Mouse (Mus musculus) kidney, postnatal 4 days (tissue): ENCODE results near the gene Bud31.
"Not testable (repeated sequence)": the region's sequence is repeated elsewhere in the genome, so short reads cannot be mapped to it uniquely, and the experiment has no call there.

Source experiments
- DNase-seq, 2 experiments: peaks; one replicate each; pipeline ENCODE4 v3.0.0; 2021; ENCODE audit warnings: mixed read lengths in 2 of 2

The Bud31 gene

DNA sequence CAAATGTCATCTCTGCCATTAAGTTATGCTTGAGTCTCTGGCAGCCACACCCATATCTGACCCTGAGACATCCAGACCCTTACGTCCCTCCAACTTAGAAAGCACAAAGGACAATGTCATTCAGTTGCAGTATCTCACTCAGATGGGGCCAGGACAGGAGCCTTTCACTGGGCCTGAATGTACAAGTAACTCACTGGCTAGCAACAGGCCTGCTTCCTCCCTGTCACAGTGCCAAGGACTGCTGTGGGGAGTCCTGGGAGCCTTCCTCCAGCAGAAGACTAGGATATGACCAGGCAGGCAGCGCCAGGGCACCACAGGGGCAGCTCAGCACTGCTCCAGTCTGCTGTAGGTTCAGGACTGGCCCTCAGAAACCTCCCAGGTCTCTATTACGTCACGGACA lies 11.0 kb upstream of the Bud31 start:
- peak; percentile 23 to 33 for DNase-seq

DNA sequence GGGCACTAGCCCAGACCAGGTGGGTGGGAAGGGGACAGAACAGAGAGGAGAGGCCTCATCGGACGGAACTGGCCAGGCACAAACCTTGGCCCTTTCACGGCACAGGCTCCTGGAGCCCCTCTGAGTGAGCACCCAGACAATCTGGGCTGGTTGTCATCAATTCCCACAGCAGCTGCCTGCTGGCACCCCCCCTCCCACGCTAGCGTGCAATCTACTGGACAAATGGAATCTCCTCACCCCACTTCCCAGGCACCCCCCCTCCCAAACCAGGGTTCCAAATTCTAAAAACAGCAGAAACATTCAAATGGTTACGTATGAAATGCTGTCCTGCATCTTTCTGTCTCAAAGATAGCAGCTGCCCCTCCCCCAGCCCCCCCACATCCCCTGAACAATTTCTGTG lies 10.4 kb upstream of the Bud31 start:
- not testable (repeated sequence) for DNase-seq

DNA sequence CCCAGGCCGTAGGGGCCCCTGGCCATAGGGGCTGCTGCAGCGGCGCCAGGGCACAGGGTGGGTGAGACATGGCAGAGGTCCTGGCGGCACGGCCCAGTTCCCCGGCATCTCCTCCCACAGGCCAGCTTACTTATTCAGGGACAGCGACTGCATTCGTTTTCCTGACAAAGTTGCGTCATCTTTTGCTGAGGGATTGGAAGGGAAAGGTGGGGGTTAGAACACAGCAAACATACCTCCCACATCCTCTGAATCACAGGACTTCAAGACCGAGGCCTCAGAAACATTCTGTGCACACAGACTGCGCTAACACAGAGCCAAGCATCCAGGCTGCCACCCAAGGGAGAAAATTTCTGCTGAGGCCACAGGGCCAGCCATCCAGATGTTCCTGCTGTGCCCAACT lies 10.0 kb upstream of the Bud31 start:
- peak in 1 of 2 experiments; percentile 20 for DNase-seq

DNA sequence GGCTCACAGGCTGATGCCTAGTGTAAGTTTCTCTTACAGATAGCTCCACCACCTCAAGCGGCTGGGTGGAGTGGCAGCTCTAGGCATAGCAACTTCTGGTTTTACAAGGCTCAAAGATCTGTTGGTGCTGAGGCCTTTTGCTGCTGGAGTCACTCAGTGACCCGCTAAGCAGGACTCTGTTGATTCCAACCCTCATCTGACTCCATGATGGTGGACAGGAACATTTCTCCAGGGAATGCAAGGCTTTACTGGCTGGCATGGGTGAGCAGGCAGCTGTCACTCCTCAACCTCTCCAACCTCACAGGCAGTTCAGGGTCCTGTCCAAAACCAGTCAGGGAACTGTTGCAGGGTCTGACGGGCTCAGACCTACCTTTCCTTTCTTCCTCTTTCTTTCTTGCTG lies 9.2 kb upstream of the Bud31 start:
- no peak for DNase-seq

DNA sequence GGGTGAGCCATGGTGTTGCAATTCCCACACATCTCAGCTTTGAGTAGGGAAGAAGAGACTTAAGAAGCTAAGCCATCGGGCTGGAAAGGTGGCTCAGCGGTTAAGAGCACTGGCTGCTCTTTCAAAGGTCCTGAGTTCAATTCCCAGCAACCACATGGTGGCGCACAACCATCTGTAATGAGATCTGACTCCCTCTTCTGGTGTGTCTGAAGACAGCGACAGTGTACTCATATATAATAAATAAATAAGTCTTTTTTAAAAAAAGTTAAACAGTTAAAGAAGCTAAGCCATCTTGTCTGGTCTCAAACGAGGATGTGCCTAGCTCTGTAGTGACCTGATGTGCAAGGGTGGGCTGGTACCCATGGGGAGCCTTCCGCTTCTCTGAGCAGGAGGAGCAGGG lies 6.9 kb upstream of the Bud31 start:
- DNase-seq: not testable (repeated sequence)

DNA sequence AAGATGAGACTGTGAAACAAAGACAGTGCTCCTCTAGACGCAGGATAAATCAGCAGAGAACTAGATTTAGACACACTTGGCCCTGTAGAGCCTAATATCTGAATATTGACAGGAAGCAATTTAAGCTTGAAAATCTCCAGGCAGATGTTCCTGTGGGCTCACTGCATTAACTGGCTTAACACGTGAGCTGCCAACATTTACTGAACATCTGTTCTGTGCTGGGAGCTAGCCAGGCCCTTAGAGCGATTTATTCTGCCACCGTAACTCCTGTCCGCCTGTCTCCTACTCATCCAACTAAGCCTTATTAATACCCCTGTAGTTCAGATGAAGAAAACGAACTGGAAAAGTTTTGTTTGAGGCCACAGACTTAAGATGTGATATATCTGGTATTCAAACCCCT lies 1.3 kb upstream of the Bud31 start:
- DNase-seq: no peak

DNA sequence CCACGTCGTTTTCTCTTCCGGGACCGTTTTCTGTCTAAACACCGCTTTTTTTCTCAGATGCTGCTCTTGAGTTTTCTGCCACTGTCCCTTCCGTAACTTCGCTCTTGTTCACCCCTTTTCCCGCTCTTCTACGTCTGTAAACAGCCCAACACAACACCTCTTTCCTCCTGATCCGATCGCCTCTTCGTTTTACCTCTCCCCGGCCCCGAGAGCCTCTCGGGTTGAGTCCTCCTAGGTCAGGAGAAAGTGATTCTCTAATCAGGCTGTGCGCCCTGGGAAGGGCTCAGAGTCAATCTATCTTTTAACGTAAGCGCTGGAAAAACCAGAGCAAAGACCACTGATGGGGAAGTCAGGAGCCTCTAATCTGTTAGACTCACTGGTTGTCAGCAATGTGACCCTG lies 449 bp downstream of the Bud31 start:
- DNase-seq: peak; percentile 28 to 42

DNA sequence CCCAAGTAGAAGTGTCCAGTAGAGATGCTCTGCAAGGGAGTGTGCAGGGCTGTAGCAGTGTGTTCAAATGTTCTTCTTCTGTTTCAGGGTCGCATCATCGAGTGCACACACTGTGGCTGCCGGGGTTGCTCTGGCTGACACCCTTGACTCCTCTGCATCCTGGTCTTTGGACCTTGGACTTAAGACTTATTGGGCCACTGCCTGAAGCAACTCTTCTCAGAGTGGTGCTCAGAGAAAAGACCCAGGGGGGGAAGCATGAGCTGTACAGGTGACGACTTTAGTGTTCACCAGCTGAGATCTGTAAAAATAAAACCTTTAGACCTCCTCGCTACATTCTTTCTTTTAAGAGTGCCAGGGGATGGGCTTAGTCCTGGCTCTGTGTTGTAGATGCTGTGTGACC lies 7.6 kb downstream of the Bud31 start:
- no peak for DNase-seq

DNA sequence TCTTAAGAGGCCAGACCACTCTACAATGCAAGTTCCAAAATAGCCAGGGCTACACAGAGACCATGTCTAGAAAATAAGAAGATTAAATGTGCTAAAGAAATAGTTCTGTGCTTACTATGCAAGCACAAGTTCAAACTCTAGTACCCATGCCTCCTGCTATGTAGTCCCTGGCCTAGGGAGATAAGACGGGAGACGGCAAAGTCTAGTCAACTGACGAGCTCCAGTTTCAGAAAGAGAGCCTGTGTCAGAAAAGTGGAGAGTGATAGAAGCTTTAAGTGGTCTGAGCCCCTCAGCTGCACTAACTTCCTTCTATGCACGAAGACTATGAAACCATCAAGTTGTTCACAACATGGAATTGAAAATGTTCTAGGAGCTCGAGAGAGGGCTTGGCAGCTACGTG lies 9.1 kb downstream of the Bud31 start:
- DNase-seq: no peak

DNA sequence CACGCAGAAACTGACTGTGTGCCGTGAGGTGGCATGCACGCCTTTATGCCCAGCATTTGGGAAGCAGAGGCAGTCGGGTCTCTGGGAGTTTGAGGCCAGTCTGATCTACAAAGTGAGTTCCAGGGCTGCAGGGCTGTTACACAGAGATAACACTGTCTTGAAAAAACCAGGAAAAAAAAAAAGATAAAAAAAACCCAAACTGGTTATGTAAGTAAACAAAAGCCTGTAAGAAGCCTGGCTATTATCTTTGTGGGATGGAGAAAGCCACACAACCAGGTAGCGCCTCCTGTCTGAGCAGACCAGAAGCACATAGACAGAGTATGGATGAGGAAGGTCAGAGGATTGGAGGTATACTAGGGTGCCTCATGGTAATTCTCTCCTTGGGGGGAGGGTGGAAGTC lies 12.5 kb downstream of the Bud31 start:
- DNase-seq: no peak

DNA sequence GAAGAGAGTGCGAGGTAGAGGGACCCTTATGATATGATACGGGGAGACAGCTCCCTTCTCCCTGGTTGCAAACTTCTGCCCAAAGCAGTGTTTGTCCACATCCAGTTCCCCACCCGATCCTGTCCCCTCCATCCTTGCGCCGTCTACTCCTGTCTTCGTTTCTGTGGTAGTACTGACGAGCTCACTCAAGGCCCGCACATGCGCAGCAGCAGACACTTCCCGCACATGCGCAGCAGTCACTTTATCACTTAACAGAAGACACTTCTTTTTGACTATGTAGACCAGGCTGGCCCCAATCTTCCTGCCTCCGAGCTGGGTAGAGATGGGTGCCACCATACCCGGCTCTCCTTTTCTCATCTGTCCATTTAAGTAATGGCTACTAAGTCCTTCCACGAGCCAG lies 21.2 kb downstream of the Bud31 start:
- no peak for DNase-seq

DNA sequence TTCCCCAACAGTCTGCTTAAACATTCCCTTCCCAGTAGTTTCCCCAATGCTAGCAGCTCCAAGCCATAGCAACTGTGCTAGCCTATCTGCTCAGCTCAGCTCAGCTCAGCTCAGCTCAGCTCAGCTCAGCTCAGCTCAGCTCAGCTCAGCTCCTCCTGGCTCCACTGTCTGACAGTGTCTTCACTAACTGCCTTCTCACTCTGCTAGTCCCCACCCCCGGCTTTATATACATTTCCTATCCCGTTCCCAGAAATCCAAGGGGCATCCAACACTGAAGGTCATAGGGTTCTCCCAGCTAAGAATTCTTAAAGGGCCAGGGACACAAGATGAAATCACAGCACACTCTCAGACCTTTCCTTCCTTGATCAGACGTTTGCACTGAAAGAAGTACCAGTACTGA lies 24.5 kb downstream of the Bud31 start:
- DNase-seq: no peak

DNA sequence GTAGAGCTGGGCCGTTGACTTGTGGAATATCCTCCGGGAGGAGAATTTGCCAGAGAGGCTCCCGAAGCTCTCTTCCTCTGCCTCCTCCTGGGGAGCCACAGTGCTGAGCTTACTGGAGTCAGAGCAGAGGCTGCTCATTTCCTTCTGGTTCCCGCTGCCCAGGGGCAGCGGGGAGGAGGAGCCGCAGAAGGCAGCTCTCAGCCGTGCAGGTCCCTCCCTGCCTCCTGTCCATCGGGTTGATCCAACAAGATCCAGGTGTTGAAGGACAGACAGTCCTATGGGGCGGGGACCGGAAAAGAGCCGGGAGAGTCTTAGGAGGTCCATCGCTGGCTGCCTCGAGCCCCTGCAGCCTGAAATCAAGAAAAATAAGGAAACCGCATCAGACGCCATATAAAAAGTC lies 25.0 kb downstream of the Bud31 start:
- no peak for DNase-seq

DNA sequence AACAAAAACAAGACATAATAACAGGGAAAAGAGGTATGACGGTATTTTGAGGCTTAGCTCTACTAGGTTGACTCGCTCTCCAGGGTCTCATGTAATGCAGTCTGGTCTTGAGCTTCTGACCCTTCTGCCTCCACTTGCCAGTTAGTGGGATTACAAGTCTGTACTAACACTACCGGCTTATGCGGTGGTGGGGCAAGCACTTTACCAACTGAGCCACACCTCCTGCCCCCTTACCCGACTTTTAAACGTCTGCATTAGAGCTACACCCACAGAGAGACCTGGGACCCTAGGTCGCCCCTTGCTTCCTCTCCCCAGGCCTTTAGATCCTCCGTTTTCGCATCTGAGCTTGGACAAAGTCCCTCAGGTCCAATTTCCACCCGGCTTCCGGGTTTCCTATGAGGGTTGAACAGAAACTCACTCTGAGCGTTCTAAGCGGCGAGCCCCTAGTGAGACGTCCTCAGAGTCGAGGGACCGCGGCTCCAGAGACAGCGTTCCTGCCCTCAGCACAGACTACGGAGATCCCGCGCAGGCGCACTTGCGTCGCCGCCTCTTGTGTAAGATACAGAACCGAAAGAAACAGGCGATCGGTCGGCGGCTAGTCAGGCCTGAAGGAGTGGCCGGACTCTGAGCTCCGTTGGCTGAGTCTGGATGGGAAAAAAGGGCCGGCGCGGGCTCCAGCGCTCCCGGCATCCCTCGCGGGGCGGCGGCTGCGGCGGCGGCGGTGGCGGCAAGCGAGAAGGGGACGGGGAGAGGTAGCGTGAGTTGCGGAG lies 26.6 kb downstream of the Bud31 start, which contains the start of the genes Ptcd1 and Cpsf4:
Ptcd1 (minus strand) TSS at position 573 of the 770 bp plus-strand sequence.
Cpsf4 (plus strand) TSS at position 678 of the 770 bp plus-strand sequence.
- DNase-seq: peak; percentile 99 to 100

DNA sequence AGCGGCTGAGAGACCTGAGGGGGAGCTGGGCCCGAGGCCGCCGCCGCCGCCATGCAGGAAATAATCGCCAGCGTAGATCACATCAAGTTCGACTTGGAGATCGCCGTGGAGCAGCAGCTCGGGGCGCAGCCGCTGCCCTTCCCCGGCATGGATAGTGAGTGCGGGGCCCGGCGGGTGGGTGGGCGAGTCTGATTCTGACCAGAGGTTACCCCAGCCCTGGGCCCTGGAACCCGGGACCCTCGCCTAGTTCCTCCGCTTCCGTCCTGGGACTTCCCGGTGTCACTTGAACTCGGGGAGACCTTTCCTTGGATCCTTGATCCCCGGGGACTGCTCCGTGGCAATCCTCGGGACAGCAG lies 27.1 kb downstream of the Bud31 start:
- no peak for DNase-seq

DNA sequence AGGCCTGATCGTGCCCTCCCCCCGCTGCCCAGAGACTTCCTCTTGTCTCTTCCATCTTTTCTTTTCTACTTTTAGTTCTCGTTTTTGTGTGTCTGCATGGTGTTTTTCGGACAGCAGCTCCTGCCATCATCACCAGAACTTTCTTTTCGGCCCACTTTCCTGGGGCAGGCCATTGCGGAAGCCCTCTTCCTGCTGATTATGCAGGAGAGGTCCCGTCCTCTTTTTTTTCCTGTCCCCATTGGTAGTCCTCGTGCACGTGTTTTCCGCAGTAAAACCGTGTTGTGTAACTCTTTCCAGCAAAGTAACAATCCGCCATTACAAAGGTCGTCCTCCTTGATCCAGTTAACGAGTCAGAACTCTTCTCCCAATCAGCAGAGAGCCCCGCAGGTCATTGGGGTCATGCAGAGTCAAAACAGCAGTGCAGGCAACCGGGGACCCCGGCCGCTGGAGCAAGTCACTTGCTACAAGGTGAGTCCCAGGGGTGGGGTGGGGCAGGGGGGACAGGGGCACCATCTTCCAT lies 38.4 kb downstream of the Bud31 start:
- no peak for DNase-seq

DNA sequence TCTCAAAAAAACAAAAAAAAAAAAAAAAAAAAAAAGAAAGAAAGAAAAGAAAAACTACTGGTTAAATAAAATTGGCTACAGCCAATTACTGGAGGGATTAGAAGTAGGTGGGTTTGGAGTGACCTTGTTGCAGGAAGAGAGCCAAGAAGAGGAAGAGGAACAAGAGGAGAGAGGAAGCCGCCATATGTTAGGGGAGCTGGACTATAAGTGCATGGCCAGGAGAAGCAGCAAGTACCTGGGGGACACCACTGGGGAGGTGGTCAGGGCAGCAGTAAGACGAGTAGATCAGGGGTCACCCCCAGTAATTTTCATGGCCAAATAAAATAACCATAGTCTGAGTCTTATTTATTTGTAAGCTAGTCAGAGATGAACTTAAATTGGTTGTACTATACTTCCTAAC lies 45.1 kb downstream of the Bud31 start:
- no peak for DNase-seq

DNA sequence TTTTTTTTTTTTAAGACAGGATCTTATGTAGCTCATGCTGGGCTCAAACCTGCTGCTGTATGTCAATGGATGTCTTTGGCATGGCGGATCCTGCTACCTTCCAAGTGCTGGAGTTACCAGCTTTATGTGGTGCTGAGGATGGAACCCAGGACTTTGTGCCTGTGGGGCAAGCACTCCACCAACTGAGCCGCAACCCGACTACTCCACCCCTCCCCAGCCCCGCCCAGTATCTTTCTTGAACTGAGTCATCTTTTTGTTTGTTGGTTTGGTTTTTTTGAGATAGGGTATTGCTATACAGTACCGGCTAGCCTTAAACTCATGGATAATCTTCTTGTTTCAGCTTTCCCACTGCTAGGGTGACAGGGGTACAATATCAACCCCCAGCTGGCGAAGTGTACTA lies 49.3 kb downstream of the Bud31 start:
- no peak for DNase-seq

DNA sequence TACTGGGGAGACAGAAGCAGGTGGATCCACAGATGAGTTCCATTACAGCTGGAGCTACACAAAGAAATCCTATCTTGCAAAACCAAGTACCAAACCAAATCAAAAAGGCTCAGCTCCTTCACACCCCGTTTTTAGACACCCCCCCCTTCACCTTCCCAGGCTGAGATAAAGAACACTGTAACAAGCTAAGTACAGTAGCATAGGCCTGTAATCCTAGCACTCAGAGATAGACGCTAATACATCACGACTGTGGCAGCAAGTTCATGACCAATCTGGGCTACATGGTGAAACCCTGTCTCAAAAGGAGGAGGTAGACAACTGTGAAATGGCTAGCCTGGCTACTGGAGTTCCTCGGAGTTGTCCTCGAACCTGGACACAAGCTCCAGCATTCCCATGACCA lies 50.2 kb downstream of the Bud31 start:
- DNase-seq: no peak

DNA sequence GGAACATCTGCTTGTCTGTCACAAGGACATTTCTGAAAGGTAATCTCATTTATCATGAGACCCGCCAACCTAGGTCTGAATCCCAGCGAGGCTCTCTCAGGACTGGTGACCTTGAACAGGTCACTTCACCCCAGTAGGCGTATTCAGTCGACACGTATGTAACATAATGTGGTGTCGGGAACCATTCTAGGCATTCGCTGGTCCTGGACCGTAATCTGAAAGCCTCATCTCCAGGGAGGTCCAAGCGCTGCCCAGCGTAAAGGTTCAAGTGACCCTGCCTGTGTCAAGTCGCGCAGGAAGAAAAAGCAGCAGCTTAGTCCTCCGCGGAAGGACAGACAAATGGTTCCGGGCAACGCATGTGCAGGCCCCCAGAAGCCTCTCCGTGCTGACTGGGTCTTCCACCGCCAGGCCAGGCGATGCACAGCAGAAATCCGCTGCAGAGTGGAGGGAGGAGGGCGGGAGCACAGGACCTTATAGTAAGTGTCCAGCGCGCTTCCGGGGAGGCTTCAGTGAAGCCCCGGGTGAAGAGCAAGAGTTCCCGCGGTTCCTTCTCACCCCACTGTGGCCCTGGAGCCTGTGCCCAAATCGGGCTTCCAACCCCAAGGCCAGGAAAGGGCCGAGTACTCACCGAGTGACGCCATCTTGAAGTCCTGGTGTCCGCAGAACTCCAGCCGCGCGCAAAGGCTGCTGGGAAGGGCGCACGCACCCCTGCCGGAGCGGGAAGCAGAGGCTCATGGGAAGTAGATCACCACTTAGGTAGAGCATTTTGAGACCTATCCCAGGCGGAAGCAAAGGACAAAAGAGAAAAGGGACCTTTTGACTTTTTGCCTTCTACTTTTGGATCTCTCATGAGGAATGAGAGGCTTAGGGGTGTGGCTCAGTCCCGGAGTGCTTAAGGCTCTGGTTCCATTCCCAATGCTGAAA lies 51.0 kb downstream of the Bud31 start:
- DNase-seq: peak; percentile 93 to 96

DNA sequence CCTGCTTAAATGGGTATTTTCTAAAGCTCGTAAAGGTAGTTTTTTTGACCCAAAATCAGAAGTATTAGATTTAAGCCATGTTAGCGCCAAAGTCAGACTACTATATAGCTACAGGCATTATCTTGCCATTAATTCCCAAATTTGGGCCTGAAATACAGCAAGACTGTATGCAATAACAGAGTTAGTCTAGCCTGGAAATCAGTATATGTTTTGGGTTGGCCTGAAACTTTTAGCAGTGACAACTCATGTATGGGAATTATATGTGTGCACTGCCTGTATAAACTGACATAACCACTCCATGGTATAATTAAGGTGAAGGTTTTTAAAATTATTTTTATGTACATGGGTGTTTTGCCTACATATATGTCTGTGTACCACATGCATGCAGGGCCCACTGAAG lies 51.8 kb downstream of the Bud31 start, which contains the start of gene Atp5j2:
Atp5j2 (minus strand) TSS at position 101 of the 400 bp plus-strand sequence.
- DNase-seq: no peak
